In the genomic region with DNA sequence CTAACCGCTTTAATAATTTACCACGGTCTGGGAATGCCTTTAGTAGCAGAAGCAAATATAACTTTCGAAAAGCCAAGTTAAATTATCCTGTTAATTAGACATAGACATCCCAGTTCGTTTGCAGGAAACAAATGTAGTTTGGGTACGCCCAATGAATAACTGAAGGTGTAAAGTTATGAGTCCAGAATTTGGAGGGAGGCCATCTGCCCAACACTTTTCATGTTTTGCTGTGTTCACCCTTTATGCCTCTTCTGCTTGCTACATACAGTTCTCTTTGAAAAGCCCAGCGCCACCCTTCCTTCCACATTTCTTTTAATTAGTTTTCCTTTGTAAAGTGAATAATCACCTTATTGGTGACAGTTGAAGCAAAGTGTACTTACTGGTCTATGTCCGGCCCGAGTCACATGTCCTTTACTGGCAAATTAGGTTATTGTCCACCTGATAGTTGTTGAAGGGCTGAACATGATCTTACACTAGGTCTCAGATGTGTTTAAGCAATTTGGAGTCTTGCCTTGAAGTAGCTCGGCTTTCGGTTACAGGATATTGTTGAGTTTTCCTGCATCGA, we compare ENCODE assay signal across 9 mouse cellular contexts. TPM values are rescaled to one million over a fixed set of nuclear protein-coding genes. Genes with fewer than 3 reads are reported as not detected.
DNase-seq lines count a peak whose midpoint lies in the region; ATAC-seq and TF ChIP-seq lines count a peak whose summit lies in the region.
"Had no signal": no experiment of that assay in that cellular context is flagged by ENCODE, and none has a peak within 500 bp of the region (broad histone marks: within the 10 kb centered on the region; RNA-seq: fewer than 3 reads in every experiment).

No protein-coding gene starts in this region.

- H3K9ac ChIP-seq in limb, embryonic 14.5 days (ENCODE audit: low read depth, low read length, severe bottlenecking) = peak overlapping the region; percentile 93

- TF ChIP-seq CTCF in cerebellum, adult 2 months (IDR thresholded peaks at IDR 0.05; ENCODE audit: borderline replicate concordance, insufficient read depth, low read depth, low read length) = no peak
- no peak for TF ChIP-seq CTCF in embryonic fibroblast, embryonic 13.5 days (IDR thresholded peaks at IDR 0.05; ENCODE audit: borderline replicate concordance, insufficient read depth, low read length)

- H3K4me3 ChIP-seq in cerebellum, adult 2 months (replicated peaks; ENCODE audit: insufficient read depth, low read depth, low read length) = peak overlapping the region; percentile 74
- peak overlapping the region; percentile 83 for H3K4me3 ChIP-seq in embryonic fibroblast, embryonic 13.5 days (ENCODE audit: insufficient read depth, low read length)
- peak overlapping the region; percentile 98 for H3K4me3 ChIP-seq in limb, embryonic 14.5 days (replicated peaks; ENCODE audit: low read length)

- H3K4me1 ChIP-seq in cerebellum, adult 2 months (ENCODE audit: control insufficient read depth, insufficient read depth, low read length) = peaks cover 3% of the 10 kb centered on the region; the same call in 1 of the 2 replicates
- H3K4me1 ChIP-seq in embryonic fibroblast, embryonic 13.5 days (ENCODE audit: control insufficient read depth, insufficient read depth, low read length) = no peaks in the 10 kb centered on the region
- H3K4me1 ChIP-seq in limb, embryonic 14.5 days (ENCODE audit: control insufficient read depth, insufficient read depth, low read length) = peaks cover 24% of the 10 kb centered on the region

- H3K9me3 ChIP-seq in limb, embryonic 14.5 days (ENCODE audit: control insufficient read depth, low read length) = no peaks in the 10 kb centered on the region

- H3K27me3 ChIP-seq in cerebellum, adult 2 months (ENCODE audit: control insufficient read depth, insufficient read depth, low read length) = no peaks in the 10 kb centered on the region
- H3K27me3 ChIP-seq in limb, embryonic 14.5 days (ENCODE audit: control insufficient read depth, insufficient read depth, low read length) = no peaks in the 10 kb centered on the region

- 25% methylated on average over 11 of the region's 11 CpGs for WGBS in cerebellum, adult 2 months
- 29% methylated on average over 11 of the region's 11 CpGs for WGBS in limb, embryonic 14.5 days

- peak overlapping the region; percentile 76 for H3K4me2 ChIP-seq in limb, embryonic 14.5 days (replicated peaks; ENCODE audit: low read depth, low read length, severe bottlenecking)

- TF ChIP-seq POLR2A in cerebellum, adult 2 months (IDR thresholded peaks at IDR 0.05; ENCODE audit: borderline replicate concordance, insufficient read depth, low read length) = no peak
- TF ChIP-seq POLR2A in embryonic fibroblast, embryonic 13.5 days (IDR thresholded peaks at IDR 0.05; ENCODE audit: low read depth, low read length) = no peak
- TF ChIP-seq POLR2A in limb, embryonic 14.5 days (IDR thresholded peaks at IDR 0.05; ENCODE audit: borderline replicate concordance, extremely low read depth, insufficient read depth, insufficient read length) = no peak

- no peak overlapping the region; the same call in 1 of the 2 replicates for H3K27ac ChIP-seq in cerebellum, adult 2 months (ENCODE audit: insufficient read depth, low read length)
- H3K27ac ChIP-seq in embryonic fibroblast, embryonic 13.5 days (ENCODE audit: insufficient read depth, low read length) = peak overlapping the region; percentile 69
- peak overlapping the region; percentile 93; the same call in 1 of the 2 replicates for H3K27ac ChIP-seq in limb, embryonic 14.5 days (replicated peaks; ENCODE audit: low read depth, low read length)

- DNase-seq in cerebellum, adult 2 months = no peak
- no peak for DNase-seq in cerebellum, postnatal 25 days
- peak; percentile 42 for DNase-seq in 3T3-L1 (ENCODE audit: low read depth, low spot score)
- DNase-seq in limb, embryonic 14.5 days (ENCODE audit: low spot score) = no peak
- no peak for DNase-seq in layer of hippocampus, postnatal 14 days (ENCODE audit: low spot score in 2 of 2)
- no peak for DNase-seq in frontal cortex, postnatal 10 days (ENCODE audit: low spot score in 2 of 2)
- DNase-seq: gastrocnemius, postnatal 10 days had no signal

- no peak for ATAC-seq in limb, embryonic 14.5 days (ENCODE audit: low FRiP score, low read depth)
- ATAC-seq in erythroid progenitor cell, adult 5-6 weeks (replicated peaks; ENCODE audit: low FRiP score, poor library complexity, severe bottlenecking) = no peak

- peaks cover 2% of the 10 kb centered on the region; the same call in 1 of the 2 replicates for H3K36me3 ChIP-seq in limb, embryonic 14.5 days (ENCODE audit: control insufficient read depth, insufficient read depth, low read length)

RNA-seq across cellular contexts. Expression of a gene that starts 1.1 kb away (rescaled TPM):
- 57.1 and 58.1 TPM in 2 replicates for polyA plus RNA-seq in cerebellum, adult 2 months (2012; rRNA removed)
- 58.0 and 65.2 TPM in 2 replicates for polyA plus RNA-seq in embryonic fibroblast, embryonic 13.5 days (2011; ENCODE audit: insufficient read length, low read depth, missing spikeins)
- 23.5 and 25.2 TPM in 2 replicates for polyA plus RNA-seq in limb, embryonic 14.5 days (2012; rRNA removed)
- polyA plus RNA-seq in limb, embryonic 14.5 days (2014; fragmentation: Nextera tagmentation; extraction: Ambion mirVana) = 49.6 and 50.2 TPM in 2 replicates
- total RNA-seq in erythroid progenitor cell, adult 5-6 weeks (2015; ENCODE audit: low replicate concordance) = 23.1 and 25.2 TPM in 2 replicates
- total RNA-seq in erythroid progenitor cell, adult 5-6 weeks (2017; ENCODE audit: low replicate concordance) = 23.8 and 32.0 TPM in 2 replicates
- 10 to 100 TPM; 47.5 to 52.2 TPM for total RNA-seq in layer of hippocampus, postnatal 14 days (2021)

RNA-seq across cellular contexts. Expression of a gene that starts 52.1 kb away (rescaled TPM):
- 5.9 and 6.5 TPM in 2 replicates for polyA plus RNA-seq in cerebellum, adult 2 months (2012; rRNA removed)
- polyA plus RNA-seq in embryonic fibroblast, embryonic 13.5 days (2011; ENCODE audit: insufficient read length, low read depth, missing spikeins) = 29.1 and 29.7 TPM in 2 replicates
- 32.5 and 41.1 TPM in 2 replicates for polyA plus RNA-seq in limb, embryonic 14.5 days (2012; rRNA removed)
- polyA plus RNA-seq in limb, embryonic 14.5 days (2014; fragmentation: Nextera tagmentation; extraction: Ambion mirVana) = 58.4 and 63.1 TPM in 2 replicates
- total RNA-seq in erythroid progenitor cell, adult 5-6 weeks (2015; ENCODE audit: low replicate concordance) = 59.1 and 60.2 TPM in 2 replicates
- 46.1 and 70.6 TPM in 2 replicates for total RNA-seq in erythroid progenitor cell, adult 5-6 weeks (2017; ENCODE audit: low replicate concordance)
- total RNA-seq in layer of hippocampus, postnatal 14 days (2021) = 10 to 100 TPM in 1 of 2 experiments, 1 to 10 TPM in 1; 8.2 to 11.3 TPM
